In genomic region chr11:90389174-90389901, GRCm38 (mm10) we compare ENCODE assay signal across 8 mouse cellular contexts. TPM values are rescaled to one million over a fixed set of nuclear protein-coding genes. Genes with fewer than 3 reads are reported as not detected.
DNase-seq lines count a peak whose midpoint lies in the region; ATAC-seq and TF ChIP-seq lines count a peak whose summit lies in the region.

No protein-coding gene starts in this region.

- H3K9ac ChIP-seq in liver, embryonic 11.5 days (ENCODE audit: low read depth, low read length): no peak overlapping the region
- H3K9ac ChIP-seq in neural tube, embryonic 13.5 days: peak overlapping the region; percentile 72

- ATAC-seq in liver, embryonic 11.5 days (replicated peaks; ENCODE audit: low FRiP score): peak; percentile 19; the same call in 1 of the 2 replicates
- peak; percentile 19; the same call in 1 of the 2 replicates for ATAC-seq in neural tube, embryonic 13.5 days (ENCODE audit: low read depth)

- peak; percentile 56 for DNase-seq in gastrocnemius, adult 2 months
- no peak for DNase-seq in gastrocnemius, postnatal 25 days
- DNase-seq in gastrocnemius, postnatal 14 days: peak; percentile 18
- DNase-seq in kidney, adult 11 months: peak; percentile 78
- DNase-seq in liver, embryonic 11.5 days (ENCODE audit: low spot score): peak; percentile 51
- DNase-seq in urinary bladder, adult 2 months (ENCODE audit: low spot score): no peak

- WGBS in liver, embryonic 11.5 days: under 1% methylated on average over 36 of the region's 36 CpGs
- WGBS in neural tube, embryonic 13.5 days: under 1% methylated on average over 36 of the region's 36 CpGs

- intact Hi-C loops in gastrocnemius, adult 2 months (cut with DNase I): no loop called here
- intact Hi-C loops in gastrocnemius, postnatal 14 days (cut with DNase I; ENCODE audit: low total_unique reads): no loop called here

- H3K9me3 ChIP-seq in liver, embryonic 11.5 days (ENCODE audit: control insufficient read depth, low read length): no peaks in the 10 kb centered on the region
- no peaks in the 10 kb centered on the region for H3K9me3 ChIP-seq in neural tube, embryonic 13.5 days

- no peaks in the 10 kb centered on the region for H3K36me3 ChIP-seq in liver, embryonic 11.5 days (ENCODE audit: control insufficient read depth, insufficient read depth, low read length)
- H3K36me3 ChIP-seq in neural tube, embryonic 13.5 days: no peaks in the 10 kb centered on the region

- peaks cover 2% of the 10 kb centered on the region for H3K4me1 ChIP-seq in brown adipose tissue, adult 24 weeks (ENCODE audit: control insufficient read depth, insufficient read depth, insufficient read length, low read length)
- H3K4me1 ChIP-seq in liver, embryonic 11.5 days (replicated peaks; ENCODE audit: control insufficient read depth, insufficient read depth, low read length): peaks cover 9% of the 10 kb centered on the region
- H3K4me1 ChIP-seq in neural tube, embryonic 13.5 days (replicated peaks): peaks cover 28% of the 10 kb centered on the region

- H3K27ac ChIP-seq in gastrocnemius, adult 2 months: peak overlapping the region; percentile 78
- H3K27ac ChIP-seq in brown adipose tissue, adult 24 weeks (replicated peaks; ENCODE audit: low read depth, low read length): no peak overlapping the region
- no peak overlapping the region for H3K27ac ChIP-seq in liver, embryonic 11.5 days (ENCODE audit: low read depth, low read length)
- H3K27ac ChIP-seq in neural tube, embryonic 13.5 days (replicated peaks): no peak overlapping the region

- H3K4me3 ChIP-seq in gastrocnemius, adult 2 months: peak overlapping the region; percentile 77
- H3K4me3 ChIP-seq in brown adipose tissue, adult 24 weeks (ENCODE audit: insufficient read depth, low read depth, low read length): peak overlapping the region; percentile 65
- peak overlapping the region; percentile 57 for H3K4me3 ChIP-seq in liver, embryonic 11.5 days (ENCODE audit: low read depth, low read length)
- H3K4me3 ChIP-seq in neural tube, embryonic 13.5 days: peak overlapping the region; percentile 53

- H3K4me2 ChIP-seq in liver, embryonic 11.5 days: peak overlapping the region; percentile 76
- peak overlapping the region; percentile 96 for H3K4me2 ChIP-seq in neural tube, embryonic 13.5 days

- no peak for TF ChIP-seq CTCF in gastrocnemius, adult 2 months (IDR thresholded peaks at IDR 0.05)

- peaks cover 49% of the 10 kb centered on the region for H3K27me3 ChIP-seq in liver, embryonic 11.5 days (replicated peaks; ENCODE audit: control insufficient read depth, insufficient read depth, low read length)
- H3K27me3 ChIP-seq in neural tube, embryonic 13.5 days: peaks cover 66% of the 10 kb centered on the region

RNA-seq across cellular contexts. Expression of gene Hlf, which starts 1.4 kb away (rescaled TPM):
- 1 to 10 TPM; 3.7 to 8.3 TPM for total RNA-seq in gastrocnemius, adult 2 months (2021)
- total RNA-seq in gastrocnemius, postnatal 25 days (2021): 1 to 10 TPM; 3.3 to 5.4 TPM
- polyA plus RNA-seq in brown adipose tissue, adult 24 weeks (2012; ENCODE audit: insufficient read depth, insufficient read length, missing spikeins): 12.9 and 32.9 TPM in 2 replicates
- total RNA-seq in gastrocnemius, postnatal 14 days (2021): 1 to 10 TPM; 3.7 to 3.9 TPM
- 6.6 and 6.9 TPM in 2 replicates for polyA plus RNA-seq in liver, embryonic 11.5 days (2014; fragmentation: Nextera tagmentation; extraction: Ambion mirVana)
- 3.3 TPM in 2 replicates for polyA plus RNA-seq in neural tube, embryonic 13.5 days (2015; fragmentation: Nextera tagmentation; extraction: Ambion mirVana)
- 33.1 and 35.4 TPM in 2 replicates for polyA plus RNA-seq in urinary bladder, adult 2 months (2012; rRNA removed)

Comparison
In these comparisons a context has a peak if more than half of its experiments do, and no peak if none do; other contexts are left out.
1. DNase-seq: peak in gastrocnemius, adult 2 months (single experiment), gastrocnemius, postnatal 14 days (single experiment), kidney, adult 11 months (single experiment) and liver, embryonic 11.5 days (single experiment); none in gastrocnemius, postnatal 25 days (single experiment) and urinary bladder, adult 2 months (single experiment).
2. Peak in every context shown above with its lines, with median percentiles within 50 percentile points of each other: H3K4me3 ChIP-seq.